Comparison of ENCODE assay signal across 15 mouse cellular contexts in the genomic region with DNA sequence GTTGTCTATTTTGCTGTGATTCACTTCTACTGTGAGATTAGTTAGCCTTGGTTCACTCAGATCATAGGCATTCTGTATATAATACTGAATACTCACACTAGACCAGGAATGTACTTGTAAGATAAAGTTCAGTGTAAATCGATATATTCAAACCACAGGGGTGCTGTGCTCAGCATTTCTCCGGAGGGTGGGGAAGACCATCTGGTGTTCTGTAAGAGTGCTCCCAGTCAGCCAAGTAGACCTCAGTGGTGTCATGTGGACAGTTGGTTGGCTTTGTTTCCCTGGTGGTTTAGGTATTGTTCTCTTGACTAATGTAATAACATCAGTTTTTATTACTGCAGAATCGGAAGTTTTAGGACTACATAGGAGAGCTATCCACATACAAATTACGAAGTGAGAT. TPM values are rescaled to one million over a fixed set of nuclear protein-coding genes. Genes with fewer than 3 reads are reported as not detected.
A peak's percentile ranks its signal among the peaks of the same experiment; 100 is the strongest.
DNase-seq lines count a peak whose midpoint lies in the region; ATAC-seq and TF ChIP-seq lines count a peak whose summit lies in the region.
"Had no signal": no experiment of that assay in that cellular context is flagged by ENCODE, and none has a peak within 500 bp of the region (broad histone marks: within the 10 kb centered on the region; RNA-seq: fewer than 3 reads in every experiment).

No protein-coding gene starts in this region.

- WGBS in hindbrain, embryonic 16.5 days: 59% methylated on average over 4 of the region's 4 CpGs
- 74% methylated on average over 4 of the region's 4 CpGs for WGBS in hindbrain, embryonic 11.5 days
- 80% methylated on average over 4 of the region's 4 CpGs for WGBS in heart, embryonic 12.5 days

- H3K9ac ChIP-seq in hindbrain, embryonic 16.5 days (ENCODE audit: low read depth, low read length): no peak overlapping the region
- H3K9ac ChIP-seq in hindbrain, embryonic 11.5 days (ENCODE audit: low read depth, low read length): no peak overlapping the region
- H3K9ac ChIP-seq in heart, embryonic 12.5 days: no peak overlapping the region
- H3K9ac ChIP-seq: hindbrain, embryonic 12.5 days; limb, embryonic 13.5 days; lung, embryonic 15.5 days had no signal

- peak; percentile 71 for ATAC-seq in cerebellum, adult (ENCODE audit: insufficient number of reproducible peaks, low FRiP score, low TSS enrichment)
- ATAC-seq in hindbrain, embryonic 16.5 days: peak; percentile 22; the same call in 1 of the 2 replicates
- ATAC-seq in hindbrain, embryonic 11.5 days (ENCODE audit: low FRiP score): no peak
- no peak for ATAC-seq in heart, embryonic 12.5 days (ENCODE audit: insufficient number of reproducible peaks, low FRiP score)
- ATAC-seq: intestine, postnatal 0 days had no signal

- H3K9me3 ChIP-seq in hindbrain, embryonic 16.5 days (ENCODE audit: control insufficient read depth, low read length): no peaks in the 10 kb centered on the region
- no peaks in the 10 kb centered on the region for H3K9me3 ChIP-seq in hindbrain, embryonic 11.5 days (ENCODE audit: control insufficient read depth, low read length)
- no peaks in the 10 kb centered on the region for H3K9me3 ChIP-seq in heart, embryonic 12.5 days (replicated peaks)
- H3K9me3 ChIP-seq: G1E; hindbrain, embryonic 12.5 days; limb, embryonic 13.5 days; lung, embryonic 15.5 days had no signal

- peaks cover 5% of the 10 kb centered on the region; the same call in 1 of the 2 replicates for H3K36me3 ChIP-seq in hindbrain, embryonic 16.5 days (ENCODE audit: control insufficient read depth, insufficient read depth, low read length)
- H3K36me3 ChIP-seq in hindbrain, embryonic 11.5 days (ENCODE audit: control insufficient read depth, insufficient read depth, low read length): 0 out of 2 replicates have a peak, but pooled peaks cover 2% of the 10 kb centered on the region
- peaks cover 57% of the 10 kb centered on the region for H3K36me3 ChIP-seq in heart, embryonic 12.5 days

- no peak overlapping the region for H3K4me2 ChIP-seq in hindbrain, embryonic 16.5 days (ENCODE audit: low read length)
- H3K4me2 ChIP-seq in hindbrain, embryonic 11.5 days (replicated peaks; ENCODE audit: low read depth, low read length): no peak overlapping the region
- no peak overlapping the region for H3K4me2 ChIP-seq in heart, embryonic 12.5 days
- H3K4me2 ChIP-seq: hindbrain, embryonic 12.5 days; limb, embryonic 13.5 days; lung, embryonic 15.5 days had no signal

- H3K27ac ChIP-seq in hindbrain, embryonic 16.5 days (ENCODE audit: low read depth, low read length): no peak overlapping the region
- H3K27ac ChIP-seq in hindbrain, embryonic 11.5 days (ENCODE audit: low read depth, low read length): no peak overlapping the region
- H3K27ac ChIP-seq in embryonic fibroblast, embryonic 13.5 days (ENCODE audit: insufficient read depth, low read length): peak overlapping the region; percentile 84; the same call in 1 of the 2 replicates
- H3K27ac ChIP-seq in heart, embryonic 12.5 days (ENCODE audit: poor library complexity, severe bottlenecking): no peak overlapping the region
- H3K27ac ChIP-seq: hindbrain, embryonic 12.5 days; limb, embryonic 13.5 days; lung, embryonic 15.5 days had no signal

- H3K27me3 ChIP-seq in hindbrain, embryonic 16.5 days (replicated peaks; ENCODE audit: control insufficient read depth, insufficient read depth, low read length): no peaks in the 10 kb centered on the region
- H3K27me3 ChIP-seq in hindbrain, embryonic 11.5 days (ENCODE audit: control insufficient read depth, insufficient read depth, low read length): no peaks in the 10 kb centered on the region
- H3K27me3 ChIP-seq in heart, embryonic 12.5 days (replicated peaks): no peaks in the 10 kb centered on the region
- H3K27me3 ChIP-seq: hindbrain, embryonic 12.5 days; limb, embryonic 13.5 days; lung, embryonic 15.5 days had no signal

- H3K4me3 ChIP-seq in hindbrain, embryonic 16.5 days (ENCODE audit: low read length): no peak overlapping the region
- H3K4me3 ChIP-seq in hindbrain, embryonic 11.5 days (ENCODE audit: low read depth, low read length): no peak overlapping the region
- no peak overlapping the region for H3K4me3 ChIP-seq in embryonic fibroblast, embryonic 13.5 days (ENCODE audit: insufficient read depth, low read length)
- H3K4me3 ChIP-seq in heart, embryonic 12.5 days: no peak overlapping the region
- H3K4me3 ChIP-seq: hindbrain, embryonic 12.5 days; limb, embryonic 13.5 days; lung, embryonic 15.5 days had no signal

- no peak for TF ChIP-seq CTCF in embryonic fibroblast, embryonic 13.5 days (IDR thresholded peaks at IDR 0.05; ENCODE audit: borderline replicate concordance, insufficient read depth, low read length)

- H3K4me1 ChIP-seq in hindbrain, embryonic 16.5 days (ENCODE audit: control insufficient read depth, insufficient read depth, low read depth, low read length): no peaks in the 10 kb centered on the region
- H3K4me1 ChIP-seq in hindbrain, embryonic 11.5 days (replicated peaks; ENCODE audit: control insufficient read depth, insufficient read depth, low read length): no peaks in the 10 kb centered on the region
- H3K4me1 ChIP-seq in embryonic fibroblast, embryonic 13.5 days (ENCODE audit: control insufficient read depth, insufficient read depth, low read length): peaks cover 4% of the 10 kb centered on the region; the same call in 1 of the 2 replicates
- peaks cover 17% of the 10 kb centered on the region for H3K4me1 ChIP-seq in heart, embryonic 12.5 days (replicated peaks)
- H3K4me1 ChIP-seq: hindbrain, embryonic 12.5 days; limb, embryonic 13.5 days; lung, embryonic 15.5 days had no signal

- TF ChIP-seq POLR2A in embryonic fibroblast, embryonic 13.5 days (IDR thresholded peaks at IDR 0.05; ENCODE audit: low read depth, low read length): no peak

- no peak for DNase-seq in cerebellum, postnatal 10 days
- DNase-seq in hindbrain, embryonic 11.5 days (ENCODE audit: low spot score): no peak
- peak; percentile 40 for DNase-seq in adipocyte (ENCODE audit: low spot score)
- DNase-seq in spleen, postnatal 14 days (ENCODE audit: low spot score in 2 of 2): no peak
- DNase-seq: adrenal gland, adult 2 months; layer of hippocampus, postnatal 36 days had no signal

RNA-seq across cellular contexts. Expression of gene Nudt4, which starts 18.9 kb away (rescaled TPM):
- 60.7 and 67.8 TPM in 2 replicates for polyA plus RNA-seq in hindbrain, embryonic 16.5 days (2015; fragmentation: Nextera tagmentation; extraction: Ambion mirVana)
- 120 and 133 TPM in 2 replicates for polyA plus RNA-seq in hindbrain, embryonic 11.5 days (2014; fragmentation: Nextera tagmentation; extraction: Ambion mirVana)
- polyA plus RNA-seq in embryonic fibroblast, embryonic 13.5 days (2011; ENCODE audit: insufficient read length, low read depth, missing spikeins): 77.1 and 86.5 TPM in 2 replicates
- 152 and 155 TPM in 2 replicates for polyA plus RNA-seq in heart, embryonic 12.5 days (2016; fragmentation: Nextera tagmentation; extraction: Ambion mirVana)

RNA-seq across cellular contexts. Expression of gene Ube2n, which starts 30.1 kb away (rescaled TPM):
- 387 and 395 TPM in 2 replicates for polyA plus RNA-seq in hindbrain, embryonic 16.5 days (2015; fragmentation: Nextera tagmentation; extraction: Ambion mirVana)
- polyA plus RNA-seq in hindbrain, embryonic 11.5 days (2014; fragmentation: Nextera tagmentation; extraction: Ambion mirVana): 471 and 495 TPM in 2 replicates
- 167 and 200 TPM in 2 replicates for polyA plus RNA-seq in embryonic fibroblast, embryonic 13.5 days (2011; ENCODE audit: insufficient read length, low read depth, missing spikeins)
- polyA plus RNA-seq in heart, embryonic 12.5 days (2016; fragmentation: Nextera tagmentation; extraction: Ambion mirVana): 266 and 274 TPM in 2 replicates

RNA-seq across cellular contexts. Expression of gene Mrpl42, which starts 43.3 kb away (rescaled TPM):
- 260 and 270 TPM in 2 replicates for polyA plus RNA-seq in hindbrain, embryonic 16.5 days (2015; fragmentation: Nextera tagmentation; extraction: Ambion mirVana)
- polyA plus RNA-seq in hindbrain, embryonic 11.5 days (2014; fragmentation: Nextera tagmentation; extraction: Ambion mirVana): 297 and 300 TPM in 2 replicates
- polyA plus RNA-seq in embryonic fibroblast, embryonic 13.5 days (2011; ENCODE audit: insufficient read length, low read depth, missing spikeins): 92.7 and 93.8 TPM in 2 replicates
- 519 and 526 TPM in 2 replicates for polyA plus RNA-seq in heart, embryonic 12.5 days (2016; fragmentation: Nextera tagmentation; extraction: Ambion mirVana)

Comparison
In these comparisons a context has a peak if more than half of its experiments do, and no peak if none do; other contexts are left out.
1. ATAC-seq: peak in cerebellum, adult (single experiment) and hindbrain, embryonic 16.5 days (single experiment); none in hindbrain, embryonic 11.5 days (single experiment) and heart, embryonic 12.5 days (single experiment).